Mouse (Mus musculus): ENCODE results near the gene B3gnt3.

DNA sequence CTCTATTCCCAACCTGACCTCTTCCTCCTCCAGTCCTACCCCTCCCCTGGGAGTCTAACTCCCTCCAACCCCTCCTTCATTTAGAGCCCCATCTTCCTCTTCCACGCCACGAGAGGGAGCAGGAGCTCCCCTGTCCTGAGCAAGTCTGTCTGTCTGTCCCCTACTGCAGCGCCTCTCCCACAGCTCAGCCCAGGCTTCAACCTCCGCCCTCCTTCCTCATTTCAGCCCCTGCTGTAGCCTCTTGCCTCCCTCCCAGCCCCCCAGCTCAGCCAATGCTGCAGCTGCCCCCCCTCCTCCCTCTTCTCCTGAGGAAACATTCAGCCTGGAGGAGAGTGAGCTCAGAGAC, 471 bp upstream of the B3gnt3 start:
- TF ChIP-seq CTCF (IDR thresholded peaks at IDR 0.05; ENCODE audit: low read depth) (peak; percentile 64), EP300 (IDR thresholded peaks at IDR 0.05; ENCODE audit: low read depth) (no peak)

Measured in liver, postnatal 0 days (tissue).